Mouse (Mus musculus) lung, embryonic 14.5 days (tissue): ENCODE data around the gene Fkbp15. TPM values are rescaled to one million over a fixed set of nuclear protein-coding genes. Genes with fewer than 3 reads are reported as not detected.

Experiments
- ATAC-seq: fragments of 200-750 bp; cut with Nextera tagmentation; 2 replicates; pipeline ENCODE4 v1.8.0; 2017; ENCODE audit warnings: mild to moderate bottlenecking, moderate TSS enrichment, moderate library complexity; ENCODE audit not compliant: insufficient read depth
- DNase-seq: peaks from one replicate; pipeline ENCODE4 v3.0.0-alpha.2; 2015
- H3K27ac ChIP-seq: fragments of 300-500 bp; sonication (generic); 2 replicates; pipeline ENCODE4 v1.5.1; 2014; ENCODE audit warnings: low read depth, mild to moderate bottlenecking, moderate library complexity
- H3K27me3 ChIP-seq: fragments of 300-500 bp; sonication (generic); 2 replicates; pipeline ENCODE4 v1.6.1; 2014; ENCODE audit warnings: low read length, control low read depth; ENCODE audit not compliant: insufficient read depth
- H3K36me3 ChIP-seq: fragments of 300-500 bp; sonication (generic); 2 replicates; pipeline ENCODE4 v1.6.1; 2014; ENCODE audit warnings: control low read depth; ENCODE audit not compliant: insufficient read depth
- H3K4me1 ChIP-seq: fragments of 300-500 bp; sonication (generic); 2 replicates; pipeline ENCODE4 v1.6.1; 2014; ENCODE audit warnings: antibody characterized with exemption, control low read depth; ENCODE audit not compliant: insufficient read depth
- H3K4me2 ChIP-seq: fragments of 300-500 bp; sonication (generic); 2 replicates; pipeline ENCODE4 v1.6.1; 2014; ENCODE audit warnings: mild to moderate bottlenecking
- H3K4me3 ChIP-seq: fragments of 300-500 bp; sonication (generic); 2 replicates; pipeline ENCODE4 v1.5.1; 2014; ENCODE audit warnings: low read depth, low read length
- H3K9ac ChIP-seq: fragments of 300-500 bp; sonication (generic); 2 replicates; pipeline ENCODE4 v1.6.1; 2014
- H3K9me3 ChIP-seq: fragments of 300-500 bp; sonication (generic); 2 replicates; pipeline ENCODE4 v1.6.1; 2016; ENCODE audit warnings: low read depth, low read length, control low read depth
- CTCF ChIP-seq: IDR thresholded peaks from 2 replicates; pipeline ENCODE4 v1.5.1; 2016; ENCODE audit warnings: antibody characterized with exemption, low read depth
- WGBS: fragments of 180-500 bp; shearing (Covaris S2); extraction: QIAGEN DNeasy Blood & Tissue Kit; methylation state at CpG from one replicate; pipeline ENCODE4 v1.1.7; 2014; 5-methylcytosine and 5-hydroxymethylcytosine counted together
- polyA plus RNA-seq: library from polyadenylated mRNA; unstranded; fragments of >200 nt; fragmentation: Nextera tagmentation; extraction: Ambion mirVana; gene quantifications from 2 replicates; pipeline ENCODE4 v1.2.1, GENCODE M21; 2014

Gene Fkbp15
- polyA plus RNA-seq: 24.6 and 26.6 TPM in 2 replicates

DNA sequence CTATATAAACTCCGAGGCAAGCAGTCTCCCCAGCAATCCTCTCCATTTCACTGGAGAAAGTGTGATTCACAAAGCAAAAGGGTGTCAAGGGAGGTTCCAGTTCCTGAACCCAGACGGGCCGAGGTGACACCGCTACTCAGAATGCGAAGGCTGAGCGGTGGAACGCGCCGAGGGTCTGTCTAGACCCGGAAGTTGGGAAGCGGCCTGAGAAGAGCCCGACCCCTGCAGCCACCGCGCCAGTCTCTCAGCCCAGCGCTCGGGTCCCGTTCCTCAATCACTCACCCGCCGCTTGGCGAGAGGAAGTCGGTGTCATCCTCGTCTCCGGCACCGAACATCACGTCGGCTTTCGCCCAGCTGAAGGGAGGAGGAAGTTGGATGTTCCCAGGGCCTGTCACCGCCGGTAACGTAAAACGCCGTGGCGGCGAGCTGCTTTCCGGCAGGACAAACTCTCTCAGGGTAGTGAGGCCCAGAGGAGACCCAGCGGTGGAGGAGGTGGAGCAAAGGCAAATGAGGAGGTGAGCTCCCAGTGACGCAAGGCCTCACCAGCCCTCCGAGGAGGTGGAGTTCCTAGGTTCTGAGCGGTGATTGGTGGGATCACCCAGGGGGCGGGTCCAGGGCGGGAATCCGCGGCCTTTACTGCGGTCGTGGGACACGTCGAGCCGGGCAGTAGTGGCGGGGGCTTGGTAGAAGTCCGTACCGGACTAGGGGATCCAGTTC lies at the start of gene Fkbp15, which contains the start of gene Slc31a1:
Gene Fkbp15 (minus strand): TSS at position 461 of the 717 bp plus-strand sequence.
Gene Slc31a1 (plus strand): TSS at position 640 of the 717 bp plus-strand sequence.
- Histone ChIP-seq H3K4me2 (peak within 1 kb of the TSS; percentile 71), H3K27me3 (no peaks in the 10 kb centered on the region), H3K9ac (peak within 1 kb of the TSS; percentile 71), H3K4me1 (0 out of 2 replicates have a peak, but pooled peaks cover 7% of the 10 kb centered on the region), H3K9me3 (no peaks in the 10 kb centered on the region), H3K27ac (peak within 1 kb of the TSS; percentile 58), H3K4me3 (peak within 1 kb of the TSS; percentile 77), H3K36me3 (no peaks in the 10 kb centered on the region)
- peak; percentile 98 for DNase-seq
- under 1% methylated on average over 51 of the region's 51 CpGs for WGBS
- ATAC-seq: peak; percentile 100
- no peak for TF ChIP-seq CTCF

DNA sequence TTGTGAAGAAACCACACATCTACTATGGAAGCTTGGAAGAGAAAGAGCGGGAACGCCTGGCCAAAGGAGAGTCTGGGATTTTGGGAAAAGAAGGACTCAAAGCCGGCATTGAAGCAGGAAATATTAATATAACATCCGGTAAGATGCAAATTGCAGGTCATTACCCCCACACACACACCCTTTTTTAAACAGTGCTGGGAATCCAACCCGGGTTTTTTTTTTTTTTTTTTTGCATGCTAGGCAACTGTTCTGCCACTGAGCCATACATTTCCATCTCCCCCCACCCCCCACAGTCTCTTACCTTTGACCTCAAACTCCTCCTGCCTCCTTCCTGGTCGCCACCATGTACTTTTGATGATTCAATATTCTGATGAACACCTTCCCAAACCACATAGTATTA lies 49.3 kb upstream of the Fkbp15 start:
- Histone ChIP-seq H3K27ac (peak overlapping the region; percentile 92), H3K9ac (peak overlapping the region; percentile 90), H3K4me3 (peak overlapping the region; percentile 80), H3K27me3 (no peaks in the 10 kb centered on the region), H3K9me3 (no peaks in the 10 kb centered on the region), H3K36me3 (peaks cover 43% of the 10 kb centered on the region), H3K4me1 (peaks cover 9% of the 10 kb centered on the region), H3K4me2 (peak overlapping the region; percentile 85)
- ATAC-seq (no peak), DNase-seq (no peak)
- 19% methylated on average over 6 of the region's 6 CpGs for whole genome bisulfite sequencing
- no peak for TF ChIP-seq CTCF

- H3K4me3 ChIP-seq: peak within 1 kb of the TSS; percentile 80
These were observed 48.4 kb upstream of the Fkbp15 start, which contains the start of the genes Cdc26 and Prpf4 for GRCm38 (mm10) chr4:62408601-62409282. Gene Cdc26 (minus strand): TSS chr4:62408642. Gene Prpf4 (plus strand): TSS chr4:62408797.

DNA sequence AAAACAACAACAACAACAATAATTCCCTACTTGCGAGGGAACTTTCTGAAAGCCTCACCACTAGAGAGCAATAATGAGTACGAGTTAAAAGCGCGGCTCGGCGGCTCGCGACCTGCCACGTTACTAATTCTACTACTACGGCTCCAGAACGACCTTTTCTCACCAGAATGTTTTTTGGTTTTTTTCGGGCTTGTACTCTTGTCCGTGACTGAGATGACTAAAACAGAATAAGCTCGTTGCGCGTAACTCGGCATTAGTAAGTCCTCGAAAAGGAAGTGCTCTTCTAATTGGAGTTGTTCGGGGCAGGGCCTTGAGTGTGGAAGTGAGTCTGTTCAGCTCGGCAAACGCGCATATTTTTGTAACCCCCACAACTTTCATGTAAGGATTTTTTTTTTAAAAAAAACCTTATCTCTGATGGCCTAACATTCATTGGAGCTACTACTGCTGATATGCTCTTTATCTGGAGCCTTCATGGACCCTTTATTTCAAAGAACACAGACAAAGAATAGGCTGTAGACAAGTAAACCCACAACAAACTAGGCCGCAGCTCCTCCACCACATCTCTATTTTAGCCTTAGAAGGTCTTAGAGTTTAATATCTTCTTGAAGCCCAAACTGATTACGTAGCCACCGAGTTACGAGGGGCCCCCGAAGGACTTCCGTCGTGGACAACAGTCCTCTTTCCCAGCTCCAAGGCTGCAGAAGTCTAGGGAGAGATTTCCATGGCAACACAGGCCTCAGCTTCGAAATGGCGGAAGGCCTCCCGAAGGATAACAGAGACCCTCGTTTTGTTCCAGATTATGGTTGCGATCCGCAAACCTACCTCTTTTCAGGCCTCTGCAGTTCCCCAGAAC lies 47.6 kb upstream of the Fkbp15 start:
- Histone ChIP-seq H3K4me3 (peak overlapping the region; percentile 80), H3K4me1 (peaks cover 9% of the 10 kb centered on the region), H3K36me3 (peaks cover 39% of the 10 kb centered on the region), H3K4me2 (peak overlapping the region; percentile 64), H3K27ac (peak overlapping the region; percentile 92), H3K9me3 (no peaks in the 10 kb centered on the region), H3K27me3 (no peaks in the 10 kb centered on the region), H3K9ac (peak overlapping the region; percentile 90)
- DNase-seq: peak; percentile 92
- ATAC-seq: peak; percentile 57
- TF ChIP-seq CTCF: peak; percentile 67
- WGBS: under 1% methylated on average over 35 of the region's 35 CpGs

More at GRCm38 (mm10) chr4:62408601-62409282, 48.4 kb upstream of the Fkbp15 start, which contains the start of the genes Cdc26 and Prpf4:
- DNase-seq: peak; percentile 100
- TF ChIP-seq CTCF: no peak
- H3K4me1 ChIP-seq: peaks cover 9% of the 10 kb centered on the region
- under 1% methylated on average over 39 of the region's 39 CpGs for WGBS
- no peaks in the 10 kb centered on the region for H3K9me3 ChIP-seq
- peaks cover 43% of the 10 kb centered on the region for H3K36me3 ChIP-seq
- no peaks in the 10 kb centered on the region for H3K27me3 ChIP-seq
- peak within 1 kb of the TSS; percentile 85 for H3K4me2 ChIP-seq
- ATAC-seq: peak; percentile 99
- peak within 1 kb of the TSS; percentile 90 for H3K9ac ChIP-seq
- H3K27ac ChIP-seq: peak within 1 kb of the TSS; percentile 92

DNA sequence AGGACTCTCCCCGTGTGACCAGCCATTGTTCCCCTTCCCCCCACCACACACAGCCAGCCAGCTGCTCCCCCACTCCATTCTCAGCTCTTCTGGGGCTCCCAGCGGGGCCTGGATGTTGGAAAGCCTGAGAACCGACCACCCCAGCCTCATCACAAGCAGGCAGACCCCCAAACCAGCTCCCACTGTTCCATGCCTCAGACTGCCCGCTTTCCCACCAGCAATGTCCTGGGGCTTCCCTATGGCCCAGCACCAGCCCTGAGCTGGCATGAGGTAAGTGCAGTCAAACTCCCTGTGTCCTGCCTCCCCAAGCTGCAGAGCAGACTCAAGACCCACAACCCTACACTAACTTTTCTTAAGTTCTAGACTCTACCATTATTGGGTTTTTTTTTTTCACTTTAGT lies 45.8 kb upstream of the Fkbp15 start:
- Histone ChIP-seq H3K4me1 (peaks cover 9% of the 10 kb centered on the region), H3K9ac (no peak overlapping the region), H3K36me3 (peaks cover 39% of the 10 kb centered on the region), H3K27me3 (no peaks in the 10 kb centered on the region), H3K4me3 (no peak overlapping the region), H3K27ac (no peak overlapping the region), H3K4me2 (no peak overlapping the region), H3K9me3 (no peaks in the 10 kb centered on the region)
- 76% methylated on average over 4 of the region's 4 CpGs for WGBS
- DNase-seq (no peak), ATAC-seq (no peak)
- TF ChIP-seq CTCF: no peak

- no peak for DNase-seq
- peaks cover 89% of the 10 kb centered on the region for H3K36me3 ChIP-seq
These were observed 38.6 kb upstream of the Fkbp15 start for GRCm38 (mm10) chr4:62398956-62399355.

More at GRCm38 (mm10) chr4:62398956-62399355, 38.6 kb upstream of the Fkbp15 start:
- no peaks in the 10 kb centered on the region for H3K4me1 ChIP-seq
- H3K27me3 ChIP-seq: no peaks in the 10 kb centered on the region
- H3K9me3 ChIP-seq: no peaks in the 10 kb centered on the region
- no peak overlapping the region for H3K9ac ChIP-seq
- 85% methylated on average over 3 of the region's 3 CpGs for WGBS
- no peak overlapping the region for H3K27ac ChIP-seq
- no peak overlapping the region for H3K4me3 ChIP-seq
- ATAC-seq: no peak
- no peak overlapping the region for H3K4me2 ChIP-seq
- no peak for TF ChIP-seq CTCF
